Mouse (Mus musculus): ENCODE data around the gene Krt24.
"Not testable (repeated sequence)": the region's sequence is repeated elsewhere in the genome, so short reads cannot be mapped to it uniquely, and the experiment has no call there.

Krt24 gene

DNA sequence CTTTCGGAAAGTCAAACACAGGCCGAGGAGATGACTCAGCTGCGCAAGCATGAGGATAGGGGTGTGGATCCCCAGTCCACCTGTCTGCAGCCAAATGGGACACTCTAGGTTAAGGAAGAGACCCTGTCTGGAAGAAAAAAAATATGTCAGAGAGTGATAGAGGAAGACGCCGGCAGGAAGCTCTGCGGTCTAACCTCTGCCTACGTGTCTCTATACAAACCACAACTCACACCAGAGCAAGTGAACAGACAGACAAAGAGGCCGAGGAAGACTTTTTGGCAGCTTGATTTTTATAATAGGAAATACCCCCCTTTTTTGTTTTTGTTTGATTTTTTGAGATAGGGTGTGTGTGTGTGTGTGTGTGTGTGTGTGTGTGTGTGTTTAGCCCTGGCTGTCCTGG lies 29.7 kb downstream of the Krt24 start:
- in situ Hi-C loops (cut with MboI, MseI) = loop anchor here in 1 of 2 experiments (5.0 kb wide), 1 partner anchor 37 kb away; no protein-coding TSS in a partner anchor

DNA sequence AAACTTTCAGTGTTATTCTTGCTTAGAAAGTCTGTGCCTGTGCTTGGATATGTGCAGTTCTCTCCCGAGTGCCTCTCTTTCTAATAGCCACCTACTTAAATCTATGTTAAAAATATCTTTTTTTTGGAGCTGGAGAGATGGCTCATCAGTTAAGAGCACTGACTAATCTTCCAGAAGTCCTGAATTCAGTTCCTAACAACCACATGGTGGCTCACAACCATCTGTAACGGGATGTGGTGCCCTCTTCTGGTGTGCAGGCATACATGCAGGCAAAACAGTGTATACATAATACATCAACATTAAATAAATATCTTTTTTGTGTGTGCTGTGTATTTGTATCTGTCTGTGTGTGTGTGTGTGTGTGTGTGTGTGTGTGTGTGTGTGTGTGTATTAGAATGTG lies 31.2 kb downstream of the Krt24 start:
- in situ Hi-C loops (cut with MboI, MseI) = no loop called here

DNA sequence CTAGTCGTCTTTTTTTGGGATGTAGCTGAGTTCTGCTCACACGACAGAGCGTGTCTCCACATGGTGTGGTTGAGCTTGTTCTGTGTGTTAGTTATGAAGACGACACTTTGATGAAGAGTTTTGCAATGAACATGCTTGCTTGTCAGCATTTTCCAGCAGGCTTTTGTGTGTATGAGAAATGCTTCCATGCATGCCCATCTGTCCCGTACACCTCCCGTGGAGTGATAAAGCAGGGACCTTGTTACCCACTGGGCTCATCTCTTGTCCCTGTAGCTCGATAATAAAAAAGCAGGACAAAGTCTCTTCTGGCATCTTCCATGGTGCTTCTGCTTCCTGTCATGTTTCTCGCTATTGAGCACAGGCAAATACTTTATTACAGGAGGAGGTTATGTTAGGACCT lies 32.4 kb downstream of the Krt24 start:
- in situ Hi-C loops (cut with MboI, MseI) = no loop called here

DNA sequence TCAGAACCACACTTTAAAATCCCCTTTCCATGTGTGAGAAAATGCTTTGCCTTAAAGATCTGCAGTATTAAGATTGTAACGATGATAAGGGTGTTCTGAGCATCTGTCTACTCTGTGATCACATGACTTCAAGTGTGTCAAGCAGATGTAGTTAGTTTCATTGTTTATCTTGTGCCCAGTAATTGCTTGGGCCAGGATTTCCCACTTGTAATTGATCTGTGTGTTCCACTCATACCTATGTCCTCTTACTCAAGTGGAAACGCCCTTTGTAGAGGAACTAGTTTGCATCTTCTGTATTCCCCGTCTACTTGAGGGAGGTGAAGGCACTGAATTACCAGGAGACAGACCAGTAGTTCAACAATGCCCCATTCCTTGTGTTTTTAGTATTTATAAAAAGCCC lies 34.4 kb downstream of the Krt24 start:
- in situ Hi-C loops (cut with MboI, MseI) = no loop called here

DNA sequence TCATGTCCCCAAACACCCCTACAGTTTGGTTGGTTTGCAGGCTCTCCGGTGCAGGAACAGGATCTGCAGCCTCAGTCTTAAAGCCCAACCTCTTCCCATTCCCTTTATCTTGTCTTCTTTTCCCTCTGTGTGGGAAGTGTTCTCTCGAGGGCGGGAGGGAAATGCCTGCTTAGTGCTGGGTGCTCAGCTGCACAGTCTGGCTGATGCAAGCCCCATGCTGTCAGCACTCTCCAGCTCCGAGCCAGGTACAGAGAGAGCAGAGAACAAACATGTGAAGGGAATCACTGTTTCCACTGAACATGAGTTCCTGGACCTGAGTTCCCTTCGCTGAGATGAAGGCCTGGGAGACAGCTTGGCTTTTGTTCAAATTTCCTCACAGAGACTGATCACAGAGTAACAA lies 34.8 kb downstream of the Krt24 start:
- in situ Hi-C loops (cut with MboI, MseI) = no loop called here

DNA sequence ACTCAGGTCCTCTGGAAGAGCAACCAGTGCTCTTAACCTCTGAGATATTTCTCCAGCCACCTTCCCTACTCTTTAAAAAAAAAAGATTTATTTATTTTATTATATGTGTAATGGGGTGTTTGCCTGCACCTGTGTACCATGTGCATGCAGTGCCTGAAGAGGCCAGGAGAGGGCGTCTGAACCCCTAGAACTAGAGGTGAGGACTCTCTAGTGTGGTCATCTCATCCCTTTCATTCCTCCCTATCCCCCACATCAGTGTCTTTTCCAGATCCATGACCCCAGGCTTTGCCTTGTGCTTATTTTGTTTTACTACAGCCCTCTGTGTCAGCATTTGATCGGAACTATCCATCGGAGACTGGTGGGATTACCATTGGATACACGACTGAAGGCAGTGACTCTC lies 35.9 kb downstream of the Krt24 start:
- in situ Hi-C loops (cut with MboI, MseI) = loop anchor here in 1 of 2 experiments (5.0 kb wide), 1 partner anchor 52 kb away; no protein-coding TSS in a partner anchor

DNA sequence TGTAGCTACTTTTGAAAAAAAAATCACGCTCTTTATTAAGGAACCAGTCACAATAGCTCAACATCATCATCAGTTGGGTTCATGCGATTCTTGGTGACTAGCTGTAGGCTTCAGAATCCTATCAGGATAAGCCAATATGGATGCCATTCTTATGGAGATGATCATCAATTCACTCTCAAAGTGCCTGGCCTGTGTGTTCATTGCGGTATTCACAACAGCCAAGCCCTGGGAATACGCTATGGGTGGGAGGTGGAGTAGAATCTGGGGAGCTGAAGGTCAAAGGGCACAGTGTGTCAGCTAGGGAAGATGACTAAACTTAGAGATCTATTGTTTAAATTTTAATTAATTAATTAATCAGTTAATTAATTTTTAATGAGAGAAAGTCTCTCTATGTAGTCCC lies 37.1 kb downstream of the Krt24 start:
- in situ Hi-C loops (cut with MboI, MseI) = loop anchor here in 1 of 2 experiments (5.0 kb wide), 1 partner anchor 51 kb away; no protein-coding TSS in a partner anchor

DNA sequence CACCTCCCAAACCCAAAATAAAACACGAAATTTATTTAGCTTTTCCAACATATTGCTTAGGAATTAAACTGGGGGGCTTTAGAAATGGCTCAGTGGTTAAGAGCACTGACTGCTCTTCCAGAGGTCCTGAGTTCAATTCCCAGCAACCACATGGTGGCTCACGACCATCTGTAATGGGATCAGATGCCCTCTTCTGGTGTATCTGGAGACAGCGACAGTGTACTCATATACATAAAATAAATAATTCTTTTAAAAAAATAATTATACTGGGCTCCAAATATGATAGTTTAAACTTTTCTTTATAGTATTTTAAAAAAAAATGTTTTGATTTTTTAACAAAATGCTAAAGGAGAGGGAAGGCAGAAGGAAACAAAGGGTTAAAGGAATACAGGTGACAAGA lies 40.5 kb downstream of the Krt24 start:
- in situ Hi-C loops (cut with MboI, MseI) = not testable (repeated sequence)

DNA sequence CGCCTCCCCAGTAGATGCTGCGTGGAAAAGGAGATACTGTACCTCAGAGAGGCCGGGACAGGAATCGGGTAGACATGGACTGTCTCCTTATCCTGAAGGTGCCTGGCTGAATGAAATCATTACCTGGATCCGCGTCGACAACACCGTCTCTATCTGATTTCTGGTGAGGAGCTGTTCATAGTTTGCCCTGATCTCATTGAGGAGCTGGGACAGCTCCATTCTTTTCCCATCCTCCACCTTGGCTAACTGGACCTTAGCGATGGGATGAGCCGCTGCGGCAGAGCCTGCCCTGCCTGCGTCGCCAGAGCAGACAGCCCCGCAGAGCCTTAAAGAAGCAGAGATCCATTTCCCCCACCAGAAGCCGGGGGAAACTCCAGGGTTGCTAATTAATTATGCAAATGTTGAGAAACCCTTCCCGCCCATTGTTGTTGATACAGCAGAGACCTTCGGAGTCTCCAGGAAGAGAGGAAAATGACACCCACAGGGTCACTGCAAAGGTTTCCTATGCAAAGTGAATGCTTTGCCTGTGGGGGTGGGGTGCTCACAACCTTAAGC lies 41.2 kb downstream of the Krt24 start, which contains the start of gene Krt222:
TSS of gene Krt222 (minus strand) at position 266 of the 555 bp plus-strand sequence.
- in situ Hi-C loops (cut with MboI, MseI) = no loop called here

DNA sequence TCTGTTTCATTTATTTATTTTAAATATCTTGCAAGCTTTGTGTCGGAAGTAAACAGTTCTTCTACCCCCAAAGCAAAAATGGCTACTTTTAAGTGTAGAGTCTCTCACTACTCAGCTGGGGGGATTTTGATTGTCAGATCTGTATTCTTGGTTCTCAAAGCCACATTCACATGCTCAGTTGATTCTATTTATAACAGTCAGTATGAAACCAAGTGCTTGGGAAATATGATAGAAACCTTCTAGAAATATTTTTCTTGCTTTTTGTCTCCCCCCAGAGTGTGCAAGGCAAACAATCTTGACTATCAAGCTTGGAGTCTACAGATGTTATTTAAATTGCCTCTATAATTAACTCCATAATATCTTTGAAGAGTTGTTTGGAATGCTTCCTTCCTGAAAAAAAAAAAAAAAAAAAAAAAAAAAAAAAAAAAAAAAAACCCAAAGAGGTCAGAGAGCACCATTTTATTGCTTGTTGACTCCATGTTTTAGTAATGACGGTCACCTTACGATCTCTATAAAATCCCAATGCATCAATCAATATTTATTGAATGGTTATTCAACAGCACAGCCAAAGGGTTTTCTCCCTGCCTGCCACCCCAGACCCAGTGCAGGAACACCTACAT lies 41.8 kb downstream of the Krt24 start:
- in situ Hi-C loops (cut with MboI, MseI) = no loop called here

DNA sequence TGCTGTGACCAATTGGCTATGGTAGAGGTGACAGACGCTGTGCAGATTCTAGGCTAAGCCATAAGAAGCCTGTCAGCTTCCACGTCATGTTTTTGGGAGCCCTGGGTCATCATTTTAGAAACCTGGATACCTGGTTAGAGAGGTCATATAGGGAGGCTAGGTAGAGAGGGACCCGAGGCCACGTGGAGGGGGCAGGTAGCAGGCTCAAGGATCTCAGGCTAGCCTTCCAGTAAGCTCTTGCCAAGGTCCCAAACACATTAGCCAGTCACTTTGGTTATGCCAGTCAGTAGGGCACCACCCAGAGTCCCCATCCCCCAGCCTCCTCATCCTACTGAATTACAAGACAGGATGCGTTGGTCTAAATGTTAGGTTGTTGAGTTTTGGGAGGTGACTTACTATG lies 43.0 kb downstream of the Krt24 start:
- in situ Hi-C loops (cut with MboI, MseI) = no loop called here

DNA sequence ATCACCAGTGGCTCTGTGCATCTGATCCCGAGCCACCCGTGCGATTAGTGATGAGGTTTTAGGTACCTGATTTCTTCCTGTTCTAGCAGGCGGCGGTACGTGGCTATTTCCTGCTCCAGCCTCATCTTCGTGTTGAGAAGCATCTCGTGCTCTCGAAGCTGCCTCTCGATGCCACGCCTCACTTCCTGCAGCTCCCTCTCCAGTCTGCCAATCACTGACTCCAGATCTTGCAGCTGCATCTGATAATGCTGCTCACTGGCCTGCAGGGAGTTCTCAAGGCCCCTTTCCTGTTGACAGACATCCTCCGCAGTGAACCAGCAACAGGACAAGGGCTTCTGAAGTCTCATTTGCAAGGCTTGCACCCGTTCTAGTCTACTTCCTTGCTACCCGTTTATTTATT lies 46.6 kb downstream of the Krt24 start:
- in situ Hi-C loops (cut with MboI, MseI) = no loop called here

DNA sequence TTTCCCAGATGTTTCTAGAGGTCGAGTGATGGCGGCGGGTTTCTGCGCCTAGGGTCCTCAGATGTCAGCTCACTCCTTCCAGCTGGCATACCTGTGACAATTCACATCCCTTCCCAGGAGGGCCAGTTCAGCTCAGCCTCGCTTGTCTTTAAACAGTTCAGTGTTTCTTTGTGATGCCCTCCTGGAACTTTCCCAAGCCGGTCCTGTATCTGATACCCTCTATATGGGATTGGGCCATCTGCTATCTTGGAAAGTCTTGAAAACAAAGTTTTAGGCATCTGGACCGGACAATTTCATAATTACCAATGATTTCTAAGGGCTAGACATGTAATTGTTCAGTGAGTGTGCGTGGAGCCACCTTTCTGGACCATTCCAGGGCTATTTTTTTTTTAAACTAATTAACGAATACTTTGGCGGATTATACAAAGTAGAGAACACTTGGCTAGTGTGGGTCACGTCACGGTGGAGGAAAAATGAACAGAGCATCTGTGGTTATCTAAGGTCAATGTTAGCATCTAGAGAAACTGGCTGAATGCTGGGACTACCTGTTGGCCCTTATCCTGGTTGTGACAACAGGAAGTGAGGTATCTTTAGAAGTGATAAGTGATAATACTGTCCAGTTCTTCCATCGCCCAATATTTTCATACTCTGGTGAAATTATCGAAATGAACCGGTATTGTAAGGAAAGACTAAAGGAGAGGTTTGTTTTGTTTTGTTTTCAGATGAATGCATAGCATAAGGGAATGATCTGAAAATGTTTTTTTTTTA lies 53.8 kb downstream of the Krt24 start:
- in situ Hi-C loops (cut with MboI, MseI) = no loop called here

DNA sequence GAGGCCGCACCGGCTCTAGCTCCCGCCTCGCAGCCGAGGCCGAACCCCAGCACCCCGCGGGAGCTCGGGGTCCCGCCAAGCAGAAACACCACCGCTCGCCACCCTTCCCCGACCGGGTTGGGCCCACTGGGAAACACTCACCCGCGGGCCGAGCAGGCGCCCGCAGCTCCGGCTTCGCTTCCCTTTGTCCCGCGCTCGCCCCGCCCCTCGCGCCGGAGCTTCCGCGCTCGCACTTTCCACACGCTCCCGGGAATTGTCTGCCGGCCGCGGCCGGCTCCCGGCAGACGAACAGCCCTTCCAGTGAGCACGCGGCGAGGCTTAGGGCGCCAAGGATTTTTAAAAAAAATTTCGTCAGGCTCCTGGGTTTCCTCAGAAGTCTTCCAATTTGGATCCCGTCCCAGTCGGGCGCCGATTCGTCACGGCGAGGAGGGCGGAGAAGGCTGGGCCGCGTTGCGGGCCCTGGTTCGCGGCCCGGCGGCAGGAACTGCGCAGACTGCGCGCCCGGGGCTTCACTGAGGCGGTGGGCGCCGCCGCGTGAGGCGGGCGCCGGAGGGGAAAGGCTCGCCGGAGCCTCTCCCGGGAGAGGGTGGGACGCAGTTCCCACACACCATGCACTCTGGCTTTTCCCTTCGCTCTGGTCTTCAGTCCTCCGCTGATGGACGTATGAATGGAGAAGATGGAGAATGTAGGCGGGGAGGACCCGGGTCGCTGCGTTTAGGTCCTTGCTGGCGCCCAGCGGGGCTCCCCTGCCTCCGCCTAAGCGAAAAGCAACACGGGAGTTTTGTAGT lies 54.6 kb downstream of the Krt24 start, which contains the start of gene Smarce1:
TSS of gene Smarce1 (minus strand) at position 757 of the 788 bp plus-strand sequence.
- in situ Hi-C loops (cut with MboI, MseI) = no loop called here
